Mouse (Mus musculus) CH12.LX (cell line): ENCODE data around the gene Ddx27. TPM values are rescaled to one million over a fixed set of nuclear protein-coding genes. Genes with fewer than 3 reads are reported as not detected.

Source experiments
- DNase-seq: peaks from one replicate; pipeline ENCODE4 v3.0.0-alpha.2; 2013; ENCODE audit errors: extremely low read depth
- H3K27ac ChIP-seq: 2 replicates; pipeline ENCODE4 v1.5.1; 2012; ENCODE audit warnings: low read depth, mild to moderate bottlenecking, control low read depth, moderate library complexity; ENCODE audit not compliant: insufficient read depth
- H3K27me3 ChIP-seq: replicated peaks from 2 replicates; pipeline ENCODE3; 2012; ENCODE audit warnings: inconsistent platforms
- H3K36me3 ChIP-seq, 2 experiments: replicated peaks in 1 of 2; 2 replicates each; pipeline versions ENCODE3 to v1.6.1; 2012; ENCODE audit warnings: inconsistent platforms in 1 of 2, low read length in 1 of 2, mild to moderate bottlenecking in 1 of 2, mixed read lengths in 1 of 2, moderate library complexity in 1 of 2; ENCODE audit not compliant: control insufficient read depth in 1 of 2, insufficient read depth in 1 of 2
- H3K4me1 ChIP-seq, 2 experiments: 2 replicates each; pipeline ENCODE4 v1.6.1; 2012; ENCODE audit warnings: inconsistent platforms in 1 of 2, moderate library complexity in 1 of 2; ENCODE audit not compliant: insufficient read depth in 2 of 2, control insufficient read depth in 1 of 2
- H3K4me2 ChIP-seq: 2 replicates; pipeline ENCODE4 v1.6.1; 2012; ENCODE audit warnings: low read depth, mild to moderate bottlenecking, control low read depth; ENCODE audit not compliant: poor library complexity, insufficient read depth, severe bottlenecking
- H3K4me3 ChIP-seq, 3 experiments: fragments of 150-350 bp in 1 of 3; sonication (generic) in 1 of 3; replicated peaks in 1 of 3; 2 replicates each; pipeline versions ENCODE3 to v1.5.1; 2011 to 2012; ENCODE audit warnings: low read depth in 2 of 3, low read length in 2 of 3, mild to moderate bottlenecking in 2 of 3, moderate library complexity in 2 of 3, control low read depth in 1 of 3, improper control_type of control experiment in 1 of 3, inconsistent platforms in 1 of 3, mixed read lengths in 1 of 3; ENCODE audit not compliant: poor library complexity in 1 of 3
- H3K79me2 ChIP-seq: replicated peaks from 2 replicates; pipeline ENCODE4 v1.6.1; 2012; ENCODE audit warnings: mild to moderate bottlenecking, moderate library complexity; ENCODE audit not compliant: control insufficient read depth, poor library complexity, insufficient read depth, severe bottlenecking; ENCODE audit errors: extremely low read depth
- H3K9ac ChIP-seq: 2 replicates; pipeline ENCODE4 v1.6.1; 2012; ENCODE audit warnings: low read depth, mild to moderate bottlenecking, control low read depth, moderate library complexity; ENCODE audit not compliant: insufficient read depth
- H3K9me3 ChIP-seq: replicated peaks from 2 replicates; pipeline ENCODE3; 2012; ENCODE audit warnings: low read length, inconsistent platforms, mixed read lengths
- BHLHE40 ChIP-seq: IDR thresholded peaks from 2 replicates; pipeline ENCODE4 v1.6.1; 2011; ENCODE audit warnings: mild to moderate bottlenecking, low read depth, low read length, improper control_type of control experiment
- CHD1 ChIP-seq: IDR thresholded peaks from 2 replicates; pipeline ENCODE4 v1.6.1; 2012; ENCODE audit warnings: low read depth, low read length, improper control_type of control experiment, inconsistent platforms
- CHD2 ChIP-seq: IDR thresholded peaks from 2 replicates; pipeline ENCODE4 v1.6.1; 2011; ENCODE audit warnings: low read length, improper control_type of control experiment
- ELF1 ChIP-seq: IDR thresholded peaks from 2 replicates; pipeline ENCODE4 v1.6.1; 2014; ENCODE audit warnings: low read depth, mild to moderate bottlenecking, inconsistent platforms, low read length, improper control_type of control experiment
- ETS1 ChIP-seq: conservative IDR thresholded peaks from 2 replicates; pipeline ENCODE4 v1.6.1; 2012; ENCODE audit warnings: low read depth, mild to moderate bottlenecking, inconsistent platforms, low read length, improper control_type of control experiment, moderate library complexity
- GABPA ChIP-seq: IDR thresholded peaks from 2 replicates; pipeline ENCODE4 v1.6.1; 2012; ENCODE audit warnings: low read depth, low read length, improper control_type of control experiment, inconsistent platforms; ENCODE audit not compliant: insufficient replicate concordance
- HCFC1 ChIP-seq: IDR thresholded peaks from 2 replicates; pipeline ENCODE4 v1.6.1; 2012; ENCODE audit warnings: low read depth, mild to moderate bottlenecking, inconsistent platforms, low read length, improper control_type of control experiment
- IRF4 ChIP-seq: IDR thresholded peaks from 2 replicates; pipeline ENCODE4 v1.6.1; 2014; ENCODE audit warnings: low read depth, mild to moderate bottlenecking, inconsistent platforms, low read length, improper control_type of control experiment
- JUN ChIP-seq: IDR thresholded peaks from 2 replicates; pipeline ENCODE4 v1.6.1; 2011; ENCODE audit warnings: low read depth, mild to moderate bottlenecking, low read length, improper control_type of control experiment, moderate library complexity; ENCODE audit not compliant: insufficient read depth
- KAT2A ChIP-seq: IDR thresholded peaks from 2 replicates; pipeline ENCODE4 v1.6.1; 2012; ENCODE audit warnings: low read length, improper control_type of control experiment, inconsistent platforms; ENCODE audit not compliant: insufficient replicate concordance
- MAX ChIP-seq: IDR thresholded peaks from 2 replicates; pipeline ENCODE4 v1.6.1; 2011; ENCODE audit warnings: low read length, improper control_type of control experiment
- MAZ ChIP-seq: IDR thresholded peaks from 2 replicates; pipeline ENCODE4 v1.6.1; 2012; ENCODE audit warnings: low read depth, mild to moderate bottlenecking, inconsistent platforms, low read length, improper control_type of control experiment, moderate library complexity
- MEF2A ChIP-seq: IDR thresholded peaks from 2 replicates; pipeline ENCODE4 v1.6.1; 2014; ENCODE audit warnings: low read depth, mild to moderate bottlenecking, inconsistent platforms, low read length, improper control_type of control experiment, borderline replicate concordance
- MXI1 ChIP-seq: IDR thresholded peaks from 2 replicates; pipeline ENCODE4 v1.6.1; 2011; ENCODE audit warnings: mild to moderate bottlenecking, low read depth, low read length, improper control_type of control experiment
- MYC ChIP-seq: IDR thresholded peaks from 2 replicates; pipeline ENCODE4 v1.6.1; 2011; ENCODE audit warnings: low read depth, mild to moderate bottlenecking, improper control_type of control experiment, low read length
- POLR2A ChIP-seq: IDR thresholded peaks from 2 replicates; pipeline ENCODE4 v1.6.1; 2011; ENCODE audit warnings: low read depth, mild to moderate bottlenecking, improper control_type of control experiment, low read length
- POLR2AphosphoS2 ChIP-seq: IDR thresholded peaks from 2 replicates; pipeline ENCODE4 v1.6.1; 2011; ENCODE audit warnings: low read depth, low read length, improper control_type of control experiment
- RAD21 ChIP-seq: IDR thresholded peaks from 2 replicates; pipeline ENCODE4 v1.6.1; 2011; ENCODE audit warnings: low read depth, mild to moderate bottlenecking, low read length, improper control_type of control experiment, moderate library complexity
- SIN3A ChIP-seq: IDR thresholded peaks from 2 replicates; pipeline ENCODE4 v1.6.1; 2012; ENCODE audit warnings: low read length, improper control_type of control experiment, inconsistent platforms
- TBP ChIP-seq: conservative IDR thresholded peaks from 2 replicates; pipeline ENCODE4 v1.6.1; 2011; ENCODE audit warnings: low read depth, low read length, improper control_type of control experiment
- TCF12 ChIP-seq: IDR thresholded peaks from 2 replicates; pipeline ENCODE4 v1.6.1; 2014; ENCODE audit warnings: low read depth, mild to moderate bottlenecking, inconsistent platforms, low read length, improper control_type of control experiment
- UBTF ChIP-seq: IDR thresholded peaks from 2 replicates; pipeline ENCODE4 v1.6.1; 2012; ENCODE audit warnings: low read depth, mild to moderate bottlenecking, inconsistent platforms, low read length, improper control_type of control experiment, moderate library complexity
- USF1 ChIP-seq: IDR thresholded peaks from 2 replicates; pipeline ENCODE4 v1.6.1; 2014; ENCODE audit warnings: low read depth, mild to moderate bottlenecking, inconsistent platforms, low read length, improper control_type of control experiment
- USF2 ChIP-seq: conservative IDR thresholded peaks from 2 replicates; pipeline ENCODE4 v1.6.1; 2011; ENCODE audit warnings: low read depth, low read length, improper control_type of control experiment
- ZC3H11A ChIP-seq: IDR thresholded peaks from 2 replicates; pipeline ENCODE4 v1.6.1; 2012; ENCODE audit warnings: low read depth, mild to moderate bottlenecking, inconsistent platforms, low read length, improper control_type of control experiment
- ZMIZ1 ChIP-seq: IDR thresholded peaks from 2 replicates; pipeline ENCODE4 v1.6.1; 2012; ENCODE audit warnings: low read depth, mild to moderate bottlenecking, inconsistent platforms, low read length, improper control_type of control experiment
- dilution Hi-C: fragments of 300-500 bp; cut with MboI; formaldehyde crosslinking; loops from 2 replicates; pipeline ENCODE4 v1.14.3; 2020; ENCODE audit warnings: low sequenced_read_pairs; ENCODE audit not compliant: extremely low pct_unique_long_range_greater_than_20kb, extremely low pct_ligation_motif_present
- in situ Hi-C: fragments of 300-500 bp; cut with MboI; formaldehyde crosslinking; loops from 3 replicates; pipeline ENCODE4 v1.14.3; 2019; ENCODE audit warnings: low sequenced_read_pairs, low pct_ligation_motif_present, low pct_unique_long_range_greater_than_20kb, mixed read lengths
- polyA plus RNA-seq: library from polyadenylated mRNA; unstranded; fragments of >175 nt; gene quantifications from 2 replicates; pipeline ENCODE4 v1.2.1, GENCODE M21; 2012; ENCODE audit warnings: low read depth; ENCODE audit not compliant: insufficient read length
- total RNA-seq, 2 experiments: library from RNA; depleted of rRNA; stranded (reverse); fragments of 300-350 nt in 1 of 2; fragments of >200 nt in 1 of 2; gene quantifications; 2 replicates each; pipeline ENCODE4 v1.2.3; 2012 to 2014

The Ddx27 gene
- total and polyA plus RNA-seq, 3 experiments = 139 to 224 (median 157) TPM

- TF ChIP-seq ZMIZ1 (peak; percentile 79), ELF1 (0 out of 2 replicates have a peak, but pooled peaks have one; percentile 24)
- TF ChIP-seq, all 38 proteins: peak for 16
These were observed 51.8 kb downstream of the Ddx27 start (continued) for GRCm38 (mm10) chr2:167066528-167067516.

DNA sequence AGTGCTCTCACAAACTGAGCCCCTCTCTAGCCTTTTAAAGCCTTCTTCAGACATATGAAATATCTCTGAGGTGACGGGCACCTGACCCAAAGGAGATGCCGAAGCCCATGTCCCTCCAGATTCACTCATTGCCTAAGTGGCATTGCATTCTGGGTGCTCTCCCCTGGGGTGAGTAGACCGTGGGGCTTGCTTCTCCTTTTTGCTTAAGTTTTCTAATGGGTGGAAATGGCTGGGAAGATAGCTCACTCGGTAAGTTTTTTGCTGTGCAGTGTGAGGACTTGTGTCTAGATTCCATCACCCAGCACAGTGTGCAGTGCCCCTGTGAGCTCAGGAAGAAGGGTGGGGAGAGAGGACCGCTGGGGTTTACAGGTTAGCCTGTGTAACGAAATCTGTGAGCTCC, 52.6 kb downstream of the Ddx27 start:
- DNase-seq = peak; percentile 77
- Histone ChIP-seq H3K27ac (no peak overlapping the region), H3K4me1 (peaks cover 2 to 35% of the 10 kb centered on the region in 2 experiments; a peak in 3 of 4 replicates)

DNA sequence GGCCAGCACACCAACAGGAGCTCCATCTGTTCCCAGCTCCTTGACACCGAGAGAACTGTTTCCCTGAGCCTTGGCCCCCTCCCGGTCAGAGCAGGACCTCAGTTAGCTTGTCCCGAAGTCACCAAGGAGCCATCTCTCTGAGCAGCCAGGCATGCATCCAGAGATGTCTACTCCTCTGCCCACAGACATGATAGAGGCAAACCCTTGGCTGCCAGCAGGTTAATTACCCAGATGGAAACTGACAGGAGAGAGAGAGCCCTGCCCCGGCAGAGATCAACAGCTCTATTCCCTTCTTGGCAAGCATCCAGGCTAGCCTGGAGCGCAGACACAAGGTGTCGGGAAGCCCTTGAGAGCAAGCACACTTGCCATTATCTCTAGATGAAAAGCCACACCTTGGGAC, 55.3 kb downstream of the Ddx27 start:
- dilution Hi-C loops = no loop called here
- Histone ChIP-seq H3K9ac (no peak overlapping the region), H3K79me2 (no peaks in the 10 kb centered on the region; the same call in 1 of the 2 replicates), H3K4me1 (peaks cover 2 to 36% of the 10 kb centered on the region in 2 experiments; a peak in 3 of 4 replicates)
- TF ChIP-seq ZC3H11A (no peak), IRF4 (no peak), RAD21 (no peak), TCF12 (no peak), MAX (no peak), USF2 (no peak), UBTF (no peak), MXI1 (no peak), MYC (no peak), GABPA (no peak), MAZ (no peak), JUN (no peak)
- TF ChIP-seq, all 38 proteins: peak for 0
- Histone ChIP-seq H3K4me3 (no peak overlapping the region), H3K9me3 (no peaks in the 10 kb centered on the region), H3K27me3 (no peaks in the 10 kb centered on the region), H3K4me2 (no peak overlapping the region), H3K27ac (no peak overlapping the region), H3K36me3 (peaks cover 11% of the 10 kb centered on the region in 2 experiments)
- in situ Hi-C loops = loop anchor here (5.0 kb wide), 2 partner anchors 42 to 142 kb away; no protein-coding TSS in a partner anchor
- no peak for DNase-seq

More for the DNA sequence above, 52.6 kb downstream of the Ddx27 start:
- H3K36me3 ChIP-seq = peaks cover 20 to 30% of the 10 kb centered on the region in 2 experiments
- H3K4me3 ChIP-seq = no peak overlapping the region
- dilution Hi-C loops (no loop called here), in situ Hi-C loops (loop anchor here (10.0 kb wide), 2 partner anchors 357 to 417 kb away; partner anchors contain the start of gene Slc9a8)
- no peaks in the 10 kb centered on the region for H3K9me3 ChIP-seq
- no peaks in the 10 kb centered on the region for H3K27me3 ChIP-seq
- H3K9ac ChIP-seq = no peak overlapping the region
- no peak for TF ChIP-seq SIN3A
- TF ChIP-seq BHLHE40 = no peak
- no peak for TF ChIP-seq POLR2A
- no peak for TF ChIP-seq ETS1
- TF ChIP-seq USF1 = no peak
- no peak for TF ChIP-seq HCFC1
- no peak for TF ChIP-seq TBP
- TF ChIP-seq MEF2A = no peak
- TF ChIP-seq CHD1 = no peak
- TF ChIP-seq MAZ = no peak
- TF ChIP-seq POLR2AphosphoS2 = no peak
- TF ChIP-seq TCF12 = no peak
- TF ChIP-seq MYC = no peak
- no peak; the same call in 1 of the 2 replicates for TF ChIP-seq ZMIZ1
- TF ChIP-seq RAD21 = no peak
- no peak for TF ChIP-seq ZC3H11A
- TF ChIP-seq KAT2A = no peak
- no peak for TF ChIP-seq UBTF
- no peak for TF ChIP-seq CHD2
- H3K4me2 ChIP-seq = no peak overlapping the region
- H3K79me2 ChIP-seq = peaks cover 20% of the 10 kb centered on the region
